Mouse (Mus musculus): Measurements from ENCODE around the gene Naa80.

Naa80 gene

GRCm38 (mm10) chr9:107578587-107578986 is at the start of gene Naa80:
TSS of gene Naa80 (plus strand) at chr9:107578887.
- in situ Hi-C loops (cut with MseI, MboI) = no loop called here

GRCm38 (mm10) chr9:107533791-107534407 is 44.8 kb upstream of the Naa80 start, which contains the start of gene Tmem115:
TSS of gene Tmem115 (plus strand) at chr9:107533945.
- in situ Hi-C loops (cut with MseI, MboI) = no loop called here

GRCm38 (mm10) chr9:107534408-107535202 is 44.1 kb upstream of the Naa80 start:
- in situ Hi-C loops (cut with MseI, MboI) = no loop called here

- in situ Hi-C loops (cut with MseI, MboI) = no loop called here
Observed at GRCm38 (mm10) chr9:107538231-107538630, 40.5 kb upstream of the Naa80 start.

GRCm38 (mm10) chr9:107538711-107539110 is 40.0 kb upstream of the Naa80 start:
- in situ Hi-C loops (cut with MseI, MboI) = no loop called here

GRCm38 (mm10) chr9:107539940-107540339 is 38.7 kb upstream of the Naa80 start:
- in situ Hi-C loops (cut with MseI, MboI) = no loop called here

GRCm38 (mm10) chr9:107540420-107540819 is 38.3 kb upstream of the Naa80 start:
- in situ Hi-C loops (cut with MseI, MboI) = no loop called here

- in situ Hi-C loops (cut with MseI, MboI) = no loop called here
Observed at GRCm38 (mm10) chr9:107541005-107541404, 37.7 kb upstream of the Naa80 start.

- in situ Hi-C loops (cut with MseI, MboI) = no loop called here
Observed at GRCm38 (mm10) chr9:107541474-107542351, 37.0 kb upstream of the Naa80 start, which contains the start of the genes Cyb561d2 and Nprl2. TSS of gene Cyb561d2 (minus strand) at chr9:107542193. TSS of gene Nprl2 (plus strand) at chr9:107542226.

GRCm38 (mm10) chr9:107542352-107542686 is 36.4 kb upstream of the Naa80 start:
- in situ Hi-C loops (cut with MseI, MboI) = no loop called here

GRCm38 (mm10) chr9:107542721-107543120 is 36.0 kb upstream of the Naa80 start:
- in situ Hi-C loops (cut with MseI, MboI) = no loop called here

- in situ Hi-C loops (cut with MseI, MboI) = no loop called here
Observed at GRCm38 (mm10) chr9:107543299-107543698, 35.4 kb upstream of the Naa80 start.

GRCm38 (mm10) chr9:107544196-107544700 is 34.4 kb upstream of the Naa80 start:
- in situ Hi-C loops (cut with MseI, MboI) = no loop called here

- in situ Hi-C loops (cut with MseI, MboI) = no loop called here
Observed at GRCm38 (mm10) chr9:107544729-107545128, 34.0 kb upstream of the Naa80 start.

GRCm38 (mm10) chr9:107545199-107545598 is 33.5 kb upstream of the Naa80 start:
- in situ Hi-C loops (cut with MseI, MboI) = no loop called here

GRCm38 (mm10) chr9:107545602-107546001 is 33.1 kb upstream of the Naa80 start:
- in situ Hi-C loops (cut with MseI, MboI) = no loop called here

- in situ Hi-C loops (cut with MseI, MboI) = no loop called here
Observed at GRCm38 (mm10) chr9:107547026-107547425, 31.7 kb upstream of the Naa80 start, which contains the start of gene Zmynd10. TSS of gene Zmynd10 (plus strand) at chr9:107547298.

- in situ Hi-C loops (cut with MseI, MboI) = no loop called here
Observed at GRCm38 (mm10) chr9:107547957-107548356, 30.7 kb upstream of the Naa80 start.

- in situ Hi-C loops (cut with MseI, MboI) = no loop called here
Observed at GRCm38 (mm10) chr9:107548820-107549219, 29.9 kb upstream of the Naa80 start.

- in situ Hi-C loops (cut with MseI, MboI) = no loop called here
Observed at GRCm38 (mm10) chr9:107549297-107550074, 29.2 kb upstream of the Naa80 start.

Data from mouse trophoblast stem cell (cell line).